Mouse (Mus musculus): ENCODE measurements around the gene Copa.

DNA sequence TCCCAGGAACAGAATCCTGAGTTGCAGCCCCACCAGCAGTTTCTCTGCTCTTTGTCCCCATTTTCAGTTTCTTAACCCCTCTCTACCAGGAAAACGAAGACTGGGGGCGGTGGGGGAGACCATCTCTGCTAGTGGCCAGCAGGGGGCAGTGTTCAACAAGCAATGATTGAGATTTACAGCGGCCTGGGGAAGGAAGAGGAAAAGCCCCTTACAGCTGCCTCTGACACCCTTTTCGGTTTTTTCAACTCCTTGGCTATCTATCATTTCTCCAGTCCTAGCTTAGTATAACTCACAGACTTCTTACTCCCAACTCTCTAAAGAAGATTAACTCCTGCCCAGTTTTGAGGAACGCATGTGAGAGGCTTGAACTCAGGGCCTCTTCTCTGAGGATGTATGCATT lies 35.4 kb upstream of the Copa start:
- peak; percentile 87 for TF ChIP-seq CTCF (IDR thresholded peaks at IDR 0.05; ENCODE audit: low read depth)
- TF ChIP-seq EP300 (IDR thresholded peaks at IDR 0.05; ENCODE audit: low read depth) = no peak

All from liver, embryonic 14.5 days (tissue).